Mouse (Mus musculus) cerebellum, adult 2 months (tissue): ENCODE data around the gene Pepd.
A peak's percentile ranks its signal among the peaks of the same experiment; 100 is the strongest.

Experiments
- CTCF ChIP-seq: fragments of 200-500 bp; IDR thresholded peaks from 2 replicates; pipeline ENCODE4 v1.5.1; 2011; ENCODE audit warnings: low read depth, mild to moderate bottlenecking, control low read depth, low read length, moderate library complexity, borderline replicate concordance; ENCODE audit not compliant: insufficient read depth
- POLR2A ChIP-seq: fragments of 200-500 bp; IDR thresholded peaks from 2 replicates; pipeline ENCODE4 v1.6.1; 2011; ENCODE audit warnings: low read length, control low read depth, borderline replicate concordance; ENCODE audit not compliant: insufficient read depth

DNA sequence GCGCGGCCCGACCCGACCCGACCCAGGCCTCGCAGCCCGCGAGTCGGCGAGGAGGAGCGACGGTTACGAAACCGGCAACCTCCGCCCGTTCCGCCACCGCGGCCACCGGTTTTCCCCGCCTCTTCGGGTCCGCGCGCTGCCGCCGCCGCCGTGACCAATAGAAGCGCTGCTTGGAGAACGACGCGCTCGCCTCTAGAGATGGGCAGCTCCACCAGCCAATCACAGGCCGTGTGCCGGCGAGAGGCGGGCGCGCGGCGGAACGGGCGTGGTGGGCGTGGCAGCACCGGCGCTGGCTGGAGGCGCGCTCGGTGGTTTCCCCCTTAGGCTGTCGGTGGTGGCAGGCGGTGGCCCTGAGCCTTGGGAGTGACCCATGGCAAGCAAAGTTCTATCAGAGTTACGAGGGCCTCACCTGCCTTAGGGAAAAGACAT is 144.3 kb downstream of the Pepd start, which contains the start of gene Cebpg:
- TF ChIP-seq CTCF (no peak), POLR2A (peak; percentile 53)
